Mouse (Mus musculus) cerebellum, postnatal 10 days (tissue): ENCODE results near the gene Psmc3.
A peak's percentile ranks its signal among the peaks of the same experiment; 100 is the strongest.
"Not testable (repeated sequence)": the region's sequence is repeated elsewhere in the genome, so short reads cannot be mapped to it uniquely, and the experiment has no call there.

ENCODE experiments used
- DNase-seq, 2 experiments: peaks; one replicate each; pipeline ENCODE4 v3.0.0; 2021; ENCODE audit warnings: mixed read lengths in 2 of 2

Psmc3 gene

GRCm38 (mm10) chr2:91053934-91054382 lies at the start of gene Psmc3:
TSS of gene Psmc3 (plus strand) at chr2:91054009.
- DNase-seq, result peak; percentile 99 to 100

GRCm38 (mm10) chr2:91008536-91008935 lies 45.3 kb upstream of the Psmc3 start:
- peak; percentile 41 to 51 for DNase-seq

GRCm38 (mm10) chr2:91013881-91014280 lies 39.9 kb upstream of the Psmc3 start:
- DNase-seq, result no peak

GRCm38 (mm10) chr2:91015386-91015785 lies 38.4 kb upstream of the Psmc3 start:
- DNase-seq, result peak; percentile 51 to 62

GRCm38 (mm10) chr2:91018061-91018788 lies 35.6 kb upstream of the Psmc3 start:
- DNase-seq, result peak; percentile 56 to 57

GRCm38 (mm10) chr2:91019911-91020310 lies 33.9 kb upstream of the Psmc3 start:
- DNase-seq, result no peak

GRCm38 (mm10) chr2:91022266-91022665 lies 31.5 kb upstream of the Psmc3 start:
- not testable (repeated sequence) for DNase-seq

- no peak for DNase-seq
Measured at GRCm38 (mm10) chr2:91023131-91023530, 30.7 kb upstream of the Psmc3 start.

- no peak for DNase-seq
Measured at GRCm38 (mm10) chr2:91023956-91024355, 29.9 kb upstream of the Psmc3 start.

GRCm38 (mm10) chr2:91025081-91025516 lies 28.7 kb upstream of the Psmc3 start:
- DNase-seq, result no peak

- no peak for DNase-seq
Measured at GRCm38 (mm10) chr2:91026491-91026890, 27.3 kb upstream of the Psmc3 start.

GRCm38 (mm10) chr2:91027391-91028214 lies 26.2 kb upstream of the Psmc3 start:
- DNase-seq, result peak in 1 of 2 experiments; percentile 28

- DNase-seq, result no peak
Measured at GRCm38 (mm10) chr2:91031216-91031615, 22.6 kb upstream of the Psmc3 start.

GRCm38 (mm10) chr2:91033000-91033399 lies 20.8 kb upstream of the Psmc3 start:
- DNase-seq, result no peak

- no peak for DNase-seq
Measured at GRCm38 (mm10) chr2:91035385-91035784, 18.4 kb upstream of the Psmc3 start, which contains the start of gene Rapsn. TSS of gene Rapsn (plus strand) at chr2:91035620.

GRCm38 (mm10) chr2:91041786-91042185 lies 12.0 kb upstream of the Psmc3 start:
- peak; percentile 27 to 53 for DNase-seq

- no peak for DNase-seq
Measured at GRCm38 (mm10) chr2:91042651-91043398, 11.0 kb upstream of the Psmc3 start.

GRCm38 (mm10) chr2:91044727-91045126 lies 9.1 kb upstream of the Psmc3 start:
- no peak for DNase-seq

GRCm38 (mm10) chr2:91045805-91046204 lies 8.0 kb upstream of the Psmc3 start:
- DNase-seq, result not testable (repeated sequence)

GRCm38 (mm10) chr2:91047359-91047758 lies 6.5 kb upstream of the Psmc3 start:
- no peak for DNase-seq

GRCm38 (mm10) chr2:91051917-91052316 lies 1.9 kb upstream of the Psmc3 start:
- no peak for DNase-seq

GRCm38 (mm10) chr2:91052752-91053151 lies 1.1 kb upstream of the Psmc3 start:
- DNase-seq, result no peak
